Mouse (Mus musculus): ENCODE measurements around the gene Syde1. TPM values are rescaled to one million over a fixed set of nuclear protein-coding genes. Genes with fewer than 3 reads are reported as not detected.

Syde1 gene
- polyA plus RNA-seq, 1 experiment from 2014 or later = 19.4 TPM

DNA sequence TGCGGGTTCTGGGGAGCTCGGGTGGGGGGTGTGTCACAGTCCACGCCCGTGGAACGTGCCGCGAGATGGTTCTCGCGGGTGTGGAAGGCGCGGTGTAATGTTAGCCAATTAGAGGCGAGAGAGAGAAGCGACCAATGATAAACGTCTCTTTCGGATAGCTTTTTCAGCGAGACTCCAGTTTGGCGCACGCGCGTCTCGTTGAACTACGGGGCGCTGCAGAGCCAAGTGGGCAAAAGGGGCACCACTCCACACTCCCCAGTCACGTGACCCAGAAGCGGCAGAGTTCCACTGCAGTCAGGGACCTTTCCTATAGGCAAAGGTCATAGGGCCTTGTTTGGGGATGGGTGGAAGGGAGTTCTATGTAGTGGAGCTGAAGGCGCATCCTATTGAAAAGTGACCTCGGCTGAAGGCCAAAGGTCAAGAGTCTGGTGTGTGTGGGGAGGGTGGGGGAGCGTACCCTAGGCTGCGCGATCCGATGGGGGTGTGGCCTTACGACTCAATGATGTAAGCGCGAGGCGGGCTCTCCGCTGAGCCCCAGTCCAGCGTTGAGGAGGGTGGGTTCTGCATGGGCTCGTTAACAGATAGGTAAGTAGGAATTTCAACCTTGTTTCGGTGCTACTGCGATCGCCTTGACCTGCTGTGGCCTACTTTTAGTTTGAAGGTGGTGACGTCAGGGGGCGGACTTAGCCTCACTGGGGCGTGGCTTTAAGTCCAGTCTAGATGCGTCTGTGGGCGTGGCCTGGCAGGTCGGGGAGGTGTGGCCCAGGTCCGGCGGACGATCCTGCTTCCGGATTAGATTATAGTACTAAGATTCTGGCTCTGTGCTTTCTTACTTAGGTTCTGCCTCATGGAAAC lies 17.3 kb downstream of the Syde1 start, which contains the start of gene Ilvbl:
Ilvbl (plus strand) TSS at position 97 of the 855 bp plus-strand sequence.
- peak within 1 kb of the TSS; percentile 96 for H3K27ac ChIP-seq (ENCODE audit: low read depth)
- no peaks in the 10 kb centered on the region for H3K9me3 ChIP-seq (ENCODE audit: control insufficient read depth, low read length)
- peak; percentile 93 for ATAC-seq (replicated peaks; ENCODE audit: low FRiP score, low TSS enrichment, low read depth)
- no peaks in the 10 kb centered on the region for H3K27me3 ChIP-seq (replicated peaks; ENCODE audit: control insufficient read depth, insufficient read depth, low read length)
- peak within 1 kb of the TSS; percentile 54 for H3K4me3 ChIP-seq (ENCODE audit: low read depth, low read length)
- WGBS = under 1% methylated on average over 51 of the region's 51 CpGs
- peaks cover 29% of the 10 kb centered on the region for H3K36me3 ChIP-seq (ENCODE audit: control insufficient read depth, insufficient read depth, low read length)
- H3K9ac ChIP-seq (ENCODE audit: low read length) = peak within 1 kb of the TSS; percentile 63
- H3K4me1 ChIP-seq (replicated peaks; ENCODE audit: control insufficient read depth, insufficient read depth, low read length) = peaks cover 7% of the 10 kb centered on the region
- DNase-seq (ENCODE audit: low spot score) = peak; percentile 97
- peak within 1 kb of the TSS; percentile 56 for H3K4me2 ChIP-seq (ENCODE audit: low read length)

DNA sequence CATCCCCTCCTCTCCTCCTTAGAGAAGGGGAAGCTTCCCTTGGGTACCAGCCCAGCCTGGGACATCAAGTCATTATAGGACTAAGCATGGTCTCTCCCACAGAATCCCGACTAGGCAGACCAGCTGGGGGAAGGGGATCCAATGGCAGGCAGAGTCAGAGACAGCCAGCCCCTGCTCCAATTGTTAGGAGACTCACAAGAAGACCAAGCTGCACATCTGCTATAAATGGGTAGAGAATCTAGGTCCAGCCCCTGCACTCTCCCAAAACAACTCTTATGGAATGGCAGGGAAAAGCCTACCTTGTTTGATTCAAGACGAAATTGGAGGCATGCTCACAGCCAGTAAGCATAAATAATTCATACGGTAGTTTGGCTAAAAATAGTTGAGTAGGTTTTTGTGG lies 18.5 kb downstream of the Syde1 start:
- Histone ChIP-seq H3K9me3 (ENCODE audit: control insufficient read depth, low read length) (no peaks in the 10 kb centered on the region), H3K27me3 (replicated peaks; ENCODE audit: control insufficient read depth, insufficient read depth, low read length) (no peaks in the 10 kb centered on the region), H3K9ac (ENCODE audit: low read length) (no peak overlapping the region), H3K4me1 (replicated peaks; ENCODE audit: control insufficient read depth, insufficient read depth, low read length) (peaks cover 7% of the 10 kb centered on the region), H3K4me2 (ENCODE audit: low read length) (no peak overlapping the region), H3K4me3 (ENCODE audit: low read depth, low read length) (no peak overlapping the region), H3K36me3 (ENCODE audit: control insufficient read depth, insufficient read depth, low read length) (peaks cover 17% of the 10 kb centered on the region), H3K27ac (ENCODE audit: low read depth) (no peak overlapping the region)
- DNase-seq (ENCODE audit: low spot score) (no peak), ATAC-seq (replicated peaks; ENCODE audit: low FRiP score, low TSS enrichment, low read depth) (no peak)
- WGBS = 77% methylated on average over 3 of the region's 3 CpGs

DNA sequence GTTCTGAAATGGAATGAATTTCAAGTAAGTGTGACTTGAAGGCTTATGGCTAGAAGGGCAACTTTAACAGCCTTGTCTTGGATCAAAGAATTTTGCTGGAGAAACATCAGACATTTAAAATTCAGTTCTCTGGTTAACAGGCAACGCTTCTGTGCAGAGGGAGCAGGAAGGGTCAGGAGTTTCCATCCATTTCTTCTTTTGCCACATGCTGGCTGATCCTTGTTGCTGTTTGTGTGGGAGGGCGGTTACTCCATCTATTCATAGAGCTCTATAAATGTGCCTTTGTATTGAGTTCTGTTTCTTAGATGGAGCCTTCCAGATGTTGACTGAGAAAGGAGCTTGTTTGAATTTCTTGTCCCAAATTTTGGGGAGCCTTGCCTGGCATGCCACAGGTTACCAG lies 20.9 kb downstream of the Syde1 start:
- ATAC-seq (replicated peaks; ENCODE audit: low FRiP score, low TSS enrichment, low read depth) (no peak), DNase-seq (ENCODE audit: low spot score) (no peak)
- no peaks in the 10 kb centered on the region for H3K9me3 ChIP-seq (ENCODE audit: control insufficient read depth, low read length)
- no peak overlapping the region for H3K9ac ChIP-seq (ENCODE audit: low read length)
- H3K36me3 ChIP-seq (ENCODE audit: control insufficient read depth, insufficient read depth, low read length) = no peaks in the 10 kb centered on the region
- whole genome bisulfite sequencing = 65% methylated on average over 2 of the region's 2 CpGs
- no peak overlapping the region for H3K27ac ChIP-seq (ENCODE audit: low read depth)
- no peaks in the 10 kb centered on the region for H3K27me3 ChIP-seq (replicated peaks; ENCODE audit: control insufficient read depth, insufficient read depth, low read length)
- H3K4me2 ChIP-seq (ENCODE audit: low read length) = no peak overlapping the region
- H3K4me3 ChIP-seq (ENCODE audit: low read depth, low read length) = no peak overlapping the region
- peaks cover 7% of the 10 kb centered on the region for H3K4me1 ChIP-seq (replicated peaks; ENCODE audit: control insufficient read depth, insufficient read depth, low read length)

DNA sequence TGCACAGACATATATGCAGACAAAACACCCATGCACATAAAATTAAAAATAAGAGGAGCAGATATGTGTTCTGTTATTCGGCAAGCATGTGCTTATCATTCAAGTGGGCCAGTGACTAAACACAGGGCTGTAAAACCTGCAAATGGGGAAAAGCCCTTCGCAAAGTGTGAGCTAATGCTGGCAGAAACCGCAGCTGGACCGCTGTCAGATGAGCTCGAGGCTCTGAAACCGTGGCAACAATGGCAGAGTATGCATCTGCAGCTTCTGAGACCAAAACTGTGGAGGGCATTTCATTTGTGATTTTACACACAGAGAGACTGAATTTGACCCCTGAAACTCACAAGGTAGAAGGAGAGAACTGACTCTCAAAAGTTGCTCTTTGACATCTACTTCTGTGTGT lies 21.3 kb downstream of the Syde1 start:
- WGBS = 63% methylated on average over 6 of the region's 6 CpGs
- Histone ChIP-seq H3K4me1 (replicated peaks; ENCODE audit: control insufficient read depth, insufficient read depth, low read length) (peaks cover 3% of the 10 kb centered on the region; the same call in 1 of the 2 replicates), H3K27ac (ENCODE audit: low read depth) (no peak overlapping the region), H3K9ac (ENCODE audit: low read length) (no peak overlapping the region), H3K4me2 (ENCODE audit: low read length) (no peak overlapping the region), H3K4me3 (ENCODE audit: low read depth, low read length) (no peak overlapping the region), H3K27me3 (replicated peaks; ENCODE audit: control insufficient read depth, insufficient read depth, low read length) (no peaks in the 10 kb centered on the region), H3K36me3 (ENCODE audit: control insufficient read depth, insufficient read depth, low read length) (no peaks in the 10 kb centered on the region), H3K9me3 (ENCODE audit: control insufficient read depth, low read length) (no peaks in the 10 kb centered on the region)
- DNase-seq (ENCODE audit: low spot score) = no peak
- no peak for ATAC-seq (replicated peaks; ENCODE audit: low FRiP score, low TSS enrichment, low read depth)

DNA sequence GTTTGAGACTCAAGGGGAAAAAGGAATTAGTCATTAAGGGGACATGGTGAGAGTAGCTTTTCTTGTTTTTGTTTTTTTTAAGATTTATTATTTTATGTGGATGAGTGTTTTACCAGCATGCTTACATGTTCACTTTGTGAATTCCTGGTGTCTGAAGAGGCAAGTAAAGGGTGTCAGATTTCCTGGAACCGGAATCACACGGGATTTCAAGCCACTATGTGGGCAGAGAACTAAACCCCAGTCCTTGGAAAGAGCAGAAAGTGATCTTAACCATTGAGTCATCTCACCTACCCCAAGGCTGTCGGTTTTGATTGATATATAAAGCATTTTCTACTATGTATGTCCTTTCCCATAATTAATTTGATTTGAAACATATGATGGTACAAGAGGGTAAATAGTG lies 22.1 kb downstream of the Syde1 start:
- no peaks in the 10 kb centered on the region for H3K27me3 ChIP-seq (replicated peaks; ENCODE audit: control insufficient read depth, insufficient read depth, low read length)
- H3K27ac ChIP-seq (ENCODE audit: low read depth) = no peak overlapping the region
- no peak overlapping the region for H3K9ac ChIP-seq (ENCODE audit: low read length)
- DNase-seq (ENCODE audit: low spot score) (no peak), ATAC-seq (replicated peaks; ENCODE audit: low FRiP score, low TSS enrichment, low read depth) (no peak)
- no peaks in the 10 kb centered on the region for H3K9me3 ChIP-seq (ENCODE audit: control insufficient read depth, low read length)
- no peaks in the 10 kb centered on the region for H3K36me3 ChIP-seq (ENCODE audit: control insufficient read depth, insufficient read depth, low read length)
- H3K4me1 ChIP-seq (replicated peaks; ENCODE audit: control insufficient read depth, insufficient read depth, low read length) = no peaks in the 10 kb centered on the region
- H3K4me2 ChIP-seq (ENCODE audit: low read length) = no peak overlapping the region
- H3K4me3 ChIP-seq (ENCODE audit: low read depth, low read length) = no peak overlapping the region
- WGBS = 53% methylated on average over 3 of the region's 3 CpGs

DNA sequence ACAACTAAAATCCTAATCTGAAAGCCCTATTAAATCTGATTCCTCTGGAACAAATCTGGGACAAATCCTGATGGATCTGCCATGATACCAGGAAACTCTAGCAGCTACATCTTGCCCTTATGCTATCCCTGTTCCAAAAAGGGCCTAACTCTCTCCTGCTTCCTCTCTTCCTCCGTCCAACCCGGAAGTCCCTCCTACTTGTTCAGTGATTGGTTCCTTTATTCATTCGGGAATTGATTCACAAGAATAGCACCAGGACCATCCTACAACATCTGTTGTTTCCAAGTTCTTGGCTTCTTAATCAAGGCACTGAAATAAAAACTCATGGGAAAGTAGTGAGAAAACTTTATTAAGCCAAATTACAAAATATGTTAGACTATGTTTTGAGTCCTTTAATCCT lies 22.6 kb downstream of the Syde1 start:
- H3K4me3 ChIP-seq (ENCODE audit: low read depth, low read length) = no peak overlapping the region
- H3K27me3 ChIP-seq (replicated peaks; ENCODE audit: control insufficient read depth, insufficient read depth, low read length) = no peaks in the 10 kb centered on the region
- ATAC-seq (replicated peaks; ENCODE audit: low FRiP score, low TSS enrichment, low read depth) (no peak), DNase-seq (ENCODE audit: low spot score) (no peak)
- H3K9ac ChIP-seq (ENCODE audit: low read length) = no peak overlapping the region
- no peak overlapping the region for H3K4me2 ChIP-seq (ENCODE audit: low read length)
- H3K36me3 ChIP-seq (ENCODE audit: control insufficient read depth, insufficient read depth, low read length) = no peaks in the 10 kb centered on the region
- H3K9me3 ChIP-seq (ENCODE audit: control insufficient read depth, low read length) = no peaks in the 10 kb centered on the region
- 84% methylated on average over 3 of the region's 3 CpGs for WGBS
- H3K27ac ChIP-seq (ENCODE audit: low read depth) = no peak overlapping the region
- no peaks in the 10 kb centered on the region for H3K4me1 ChIP-seq (replicated peaks; ENCODE audit: control insufficient read depth, insufficient read depth, low read length)

DNA sequence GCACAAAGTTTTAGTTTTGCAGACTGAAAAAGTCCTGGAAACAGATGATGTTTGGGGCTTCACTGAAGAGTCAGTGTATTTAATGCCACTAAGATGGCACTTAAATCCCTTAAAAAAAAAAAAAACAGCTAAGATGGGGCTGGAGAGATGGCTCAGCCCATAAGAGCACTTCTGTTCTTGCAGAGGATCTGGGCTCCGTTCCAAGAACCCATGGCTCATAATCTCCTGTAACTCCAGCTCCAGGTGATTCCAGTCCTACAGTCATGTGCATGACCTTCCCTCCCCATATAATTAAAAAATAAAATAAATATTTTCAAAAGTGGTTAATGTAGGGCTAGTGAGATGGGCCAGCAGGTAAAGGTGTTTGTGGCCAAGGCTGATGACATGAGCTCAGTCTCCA lies 26.7 kb downstream of the Syde1 start:
- Histone ChIP-seq H3K9ac (ENCODE audit: low read length) (no peak overlapping the region), H3K27ac (ENCODE audit: low read depth) (no peak overlapping the region), H3K27me3 (replicated peaks; ENCODE audit: control insufficient read depth, insufficient read depth, low read length) (no peaks in the 10 kb centered on the region), H3K4me2 (ENCODE audit: low read length) (no peak overlapping the region), H3K36me3 (ENCODE audit: control insufficient read depth, insufficient read depth, low read length) (no peaks in the 10 kb centered on the region), H3K9me3 (ENCODE audit: control insufficient read depth, low read length) (no peaks in the 10 kb centered on the region), H3K4me1 (replicated peaks; ENCODE audit: control insufficient read depth, insufficient read depth, low read length) (no peaks in the 10 kb centered on the region), H3K4me3 (ENCODE audit: low read depth, low read length) (no peak overlapping the region)
- 88% methylated on average over 1 of the region's 1 CpGs for WGBS
- ATAC-seq (replicated peaks; ENCODE audit: low FRiP score, low TSS enrichment, low read depth) (no peak), DNase-seq (ENCODE audit: low spot score) (no peak)

DNA sequence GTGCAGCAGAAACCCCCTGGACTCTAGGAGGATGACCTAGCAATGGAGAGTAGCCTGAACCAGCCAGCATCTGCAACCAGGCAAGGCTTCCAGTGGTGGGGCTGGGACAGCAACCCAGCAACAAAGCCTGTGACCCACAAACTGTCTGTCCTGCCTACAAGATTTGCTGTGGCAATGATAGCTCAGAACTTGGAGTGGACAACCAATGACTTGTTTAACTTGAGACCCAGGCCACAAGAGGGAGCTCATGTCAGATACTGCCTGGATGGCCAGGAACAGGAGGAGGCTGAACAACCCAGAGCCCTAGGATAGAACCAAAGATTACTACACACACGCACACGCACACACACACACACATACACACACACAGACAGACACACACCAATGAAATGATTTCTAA lies 50.8 kb downstream of the Syde1 start:
- Histone ChIP-seq H3K27ac (ENCODE audit: low read depth) (no peak overlapping the region), H3K4me3 (ENCODE audit: low read depth, low read length) (no peak overlapping the region), H3K27me3 (replicated peaks; ENCODE audit: control insufficient read depth, insufficient read depth, low read length) (no peaks in the 10 kb centered on the region), H3K36me3 (ENCODE audit: control insufficient read depth, insufficient read depth, low read length) (no peaks in the 10 kb centered on the region), H3K4me1 (replicated peaks; ENCODE audit: control insufficient read depth, insufficient read depth, low read length) (no peaks in the 10 kb centered on the region), H3K9ac (ENCODE audit: low read length) (no peak overlapping the region), H3K9me3 (ENCODE audit: control insufficient read depth, low read length) (no peaks in the 10 kb centered on the region), H3K4me2 (ENCODE audit: low read length) (no peak overlapping the region)
- no peak for DNase-seq (ENCODE audit: low spot score)
- WGBS = 68% methylated on average over 2 of the region's 2 CpGs
- no peak for ATAC-seq (replicated peaks; ENCODE audit: low FRiP score, low TSS enrichment, low read depth)

Data from intestine, embryonic 14.5 days (tissue).